Mouse (Mus musculus) liver, adult 2 months (tissue): ENCODE results near the gene Mindy4. TPM values are rescaled to one million over a fixed set of nuclear protein-coding genes. Genes with fewer than 3 reads are reported as not detected.

ENCODE experiments used
- DNase-seq: peaks from one replicate; pipeline ENCODE4 v3.0.0-alpha.2; 2011; ENCODE audit warnings: low read depth, low spot score; ENCODE audit errors: extremely low read depth
- H3K27ac ChIP-seq: fragments of 200-500 bp; replicated peaks from 2 replicates; pipeline ENCODE4 v1.5.1; 2012; ENCODE audit warnings: low read depth, mild to moderate bottlenecking, control low read depth, inconsistent platforms, low read length; ENCODE audit not compliant: insufficient read depth
- H3K27me3 ChIP-seq: fragments of 200-500 bp; 2 replicates; pipeline ENCODE4 v1.6.1; 2012; ENCODE audit warnings: mild to moderate bottlenecking, moderate library complexity, low read length, inconsistent platforms; ENCODE audit not compliant: control insufficient read depth, insufficient read depth
- H3K36me3 ChIP-seq: fragments of 200-500 bp; 2 replicates; pipeline ENCODE4 v1.6.1; 2012; ENCODE audit warnings: low read length, inconsistent platforms; ENCODE audit not compliant: control insufficient read depth, insufficient read depth
- H3K4me1 ChIP-seq: fragments of 200-500 bp; 2 replicates; pipeline ENCODE4 v1.6.1; 2011; ENCODE audit warnings: low read length; ENCODE audit not compliant: control insufficient read depth, insufficient read depth
- H3K4me3 ChIP-seq: fragments of 200-500 bp; 2 replicates; pipeline ENCODE4 v1.5.1; 2011; ENCODE audit warnings: low read depth, mild to moderate bottlenecking, control low read depth, low read length, moderate library complexity; ENCODE audit not compliant: insufficient read depth
- H3K79me2 ChIP-seq: fragments of 200-500 bp; 2 replicates; pipeline ENCODE4 v1.6.1; 2012; ENCODE audit warnings: inconsistent platforms, mild to moderate bottlenecking, low read length, moderate library complexity; ENCODE audit not compliant: control insufficient read depth, insufficient read depth
- H3K9ac ChIP-seq: fragments of 200-500 bp; 2 replicates; pipeline ENCODE4 v1.6.1; 2012; ENCODE audit warnings: low read depth, mild to moderate bottlenecking, control low read depth, inconsistent platforms, low read length
- CTCF ChIP-seq: fragments of 200-500 bp; IDR thresholded peaks from 2 replicates; pipeline ENCODE4 v1.5.1; 2011; ENCODE audit warnings: low read depth, low read length, control low read depth
- POLR2A ChIP-seq: fragments of 200-500 bp; IDR thresholded peaks from 2 replicates; pipeline ENCODE4 v1.6.1; 2011; ENCODE audit warnings: low read length, control low read depth; ENCODE audit not compliant: insufficient read depth; ENCODE audit errors: extremely low read depth
- WGBS: fragments of 180-500 bp; shearing (Covaris S2); methylation state at CpG from one replicate; pipeline ENCODE4 v1.1.7; 2018; 5-methylcytosine and 5-hydroxymethylcytosine counted together
- polyA plus RNA-seq: library from polyadenylated mRNA; depleted of rRNA; stranded (reverse); fragments of >200 nt; gene quantifications from 2 replicates; pipeline ENCODE4 v1.2.3, GENCODE M21; 2012
- total RNA-seq: library from RNA; depleted of rRNA; stranded (reverse); fragments of >200 nt; gene quantifications from 2 replicates; pipeline ENCODE4 v1.2.3, GENCODE M21; 2014

Mindy4 gene
- total and polyA plus RNA-seq, 2 experiments, result 4.1 to 4.3 TPM

GRCm38 (mm10) chr6:55353711-55354445 is 150.7 kb downstream of the Mindy4 start:
- Histone ChIP-seq H3K27me3 (no peaks in the 10 kb centered on the region), H3K79me2 (no peaks in the 10 kb centered on the region), H3K36me3 (no peaks in the 10 kb centered on the region), H3K4me3 (no peak overlapping the region), H3K27ac (no peak overlapping the region), H3K9ac (no peak overlapping the region), H3K4me1 (0 out of 2 replicates have a peak, but pooled peaks cover 2% of the 10 kb centered on the region)
- no peak for DNase-seq
- TF ChIP-seq POLR2A (no peak), CTCF (no peak)
- WGBS, result 85% methylated on average over 12 of the region's 12 CpGs

GRCm38 (mm10) chr6:55354456-55355117 is 151.4 kb downstream of the Mindy4 start:
- TF ChIP-seq CTCF (no peak), POLR2A (no peak)
- H3K27ac ChIP-seq, result no peak overlapping the region
- H3K4me3 ChIP-seq, result no peak overlapping the region
- whole genome bisulfite sequencing, result 83% methylated on average over 4 of the region's 4 CpGs
- H3K36me3 ChIP-seq, result no peaks in the 10 kb centered on the region
- no peaks in the 10 kb centered on the region for H3K27me3 ChIP-seq
- 0 out of 2 replicates have a peak, but pooled peaks cover 2% of the 10 kb centered on the region for H3K4me1 ChIP-seq
- DNase-seq, result no peak
- no peak overlapping the region for H3K9ac ChIP-seq
- H3K79me2 ChIP-seq, result no peaks in the 10 kb centered on the region

- WGBS, result 72% methylated on average over 7 of the region's 7 CpGs
- H3K4me1 ChIP-seq, result 0 out of 2 replicates have a peak, but pooled peaks cover 2% of the 10 kb centered on the region
- no peak overlapping the region for H3K9ac ChIP-seq
- H3K27ac ChIP-seq, result no peak overlapping the region
- no peaks in the 10 kb centered on the region for H3K79me2 ChIP-seq
- H3K36me3 ChIP-seq, result no peaks in the 10 kb centered on the region
- TF ChIP-seq POLR2A (no peak), CTCF (no peak)
- H3K4me3 ChIP-seq, result no peak overlapping the region
- no peak for DNase-seq
- no peaks in the 10 kb centered on the region for H3K27me3 ChIP-seq
Measured at GRCm38 (mm10) chr6:55355575-55355974, 152.4 kb downstream of the Mindy4 start.

GRCm38 (mm10) chr6:55356017-55356703 is 153.0 kb downstream of the Mindy4 start:
- Histone ChIP-seq H3K9ac (no peak overlapping the region), H3K27me3 (no peaks in the 10 kb centered on the region), H3K4me1 (0 out of 2 replicates have a peak, but pooled peaks cover 2% of the 10 kb centered on the region), H3K27ac (no peak overlapping the region), H3K79me2 (no peaks in the 10 kb centered on the region), H3K4me3 (no peak overlapping the region), H3K36me3 (no peaks in the 10 kb centered on the region)
- no peak for TF ChIP-seq CTCF
- TF ChIP-seq POLR2A, result no peak
- 66% methylated on average over 5 of the region's 5 CpGs for WGBS
- no peak for DNase-seq

- no peak overlapping the region for H3K4me3 ChIP-seq
- 0 out of 2 replicates have a peak, but pooled peaks cover 2% of the 10 kb centered on the region for H3K4me1 ChIP-seq
- H3K79me2 ChIP-seq, result no peaks in the 10 kb centered on the region
- H3K27ac ChIP-seq, result no peak overlapping the region
- H3K36me3 ChIP-seq, result no peaks in the 10 kb centered on the region
- TF ChIP-seq POLR2A (no peak), CTCF (no peak)
- H3K9ac ChIP-seq, result no peak overlapping the region
- no peaks in the 10 kb centered on the region for H3K27me3 ChIP-seq
- DNase-seq, result no peak
- WGBS, result 78% methylated on average over 5 of the region's 5 CpGs
Measured at GRCm38 (mm10) chr6:55356976-55357635, 153.9 kb downstream of the Mindy4 start.
